Mouse (Mus musculus) G1E (cell line): ENCODE measurements around the gene Slc7a14. TPM values are rescaled to one million over a fixed set of nuclear protein-coding genes. Genes with fewer than 3 reads are reported as not detected.

ENCODE experiments used
- ATAC-seq: 2 replicates; pipeline ENCODE4 v1.8.0; 2016; ENCODE audit warnings: mild to moderate bottlenecking; ENCODE audit not compliant: insufficient number of reproducible peaks, poor library complexity, low FRiP score, severe bottlenecking; ENCODE audit errors: extremely low read depth
- DNase-seq: peaks from one replicate; pipeline ENCODE4 v3.0.0; 2012; ENCODE audit warnings: low spot score
- H3K27me3 ChIP-seq: 2 replicates; pipeline ENCODE4 v1.6.1; 2012; ENCODE audit warnings: mild to moderate bottlenecking, low read length, inconsistent platforms; ENCODE audit not compliant: insufficient read depth
- H3K36me3 ChIP-seq: replicated peaks from 2 replicates; pipeline ENCODE3; 2012; ENCODE audit warnings: mild to moderate bottlenecking, inconsistent platforms
- H3K4me1 ChIP-seq: 2 replicates; pipeline ENCODE4 v1.6.1; 2012; ENCODE audit warnings: low read depth, low read length, inconsistent platforms, mixed read lengths; ENCODE audit not compliant: insufficient read depth
- H3K4me3 ChIP-seq: 2 replicates; pipeline ENCODE4 v1.5.1; 2012; ENCODE audit warnings: low read depth, mild to moderate bottlenecking, inconsistent platforms, low read length, moderate library complexity, mixed read lengths
- H3K9me3 ChIP-seq: replicated peaks from 2 replicates; pipeline ENCODE4 v1.6.1; 2012; ENCODE audit warnings: inconsistent platforms
- CTCF ChIP-seq: IDR thresholded peaks from 2 replicates; pipeline ENCODE4 v1.5.1; 2012; ENCODE audit warnings: low read depth, low read length, inconsistent platforms, mixed read lengths
- GATA1 ChIP-seq: IDR thresholded peaks from 2 replicates; pipeline ENCODE4 v1.6.1; 2012; ENCODE audit warnings: borderline replicate concordance, low read length, inconsistent platforms, mixed read lengths
- GATA2 ChIP-seq: IDR thresholded peaks from 2 replicates; pipeline ENCODE4 v1.6.1; 2012; ENCODE audit warnings: low read depth, low read length, inconsistent platforms, borderline replicate concordance
- POLR2AphosphoS5 ChIP-seq: IDR thresholded peaks from 2 replicates; pipeline ENCODE4 v1.6.1; 2012; ENCODE audit warnings: low read depth, low read length, inconsistent platforms; ENCODE audit not compliant: insufficient replicate concordance
- TAL1 ChIP-seq: conservative IDR thresholded peaks from 2 replicates; pipeline ENCODE4 v1.6.1; 2012; ENCODE audit warnings: low read depth, low read length, inconsistent platforms, mixed read lengths
- polyA plus RNA-seq: library from polyadenylated mRNA; stranded (reverse); fragments of >175 nt; gene quantifications from 2 replicates; pipeline ENCODE4 v1.2.3, GENCODE M21; 2012
- total RNA-seq, 2 experiments: library from RNA; stranded (forward) in 1 of 2; stranded (reverse) in 1 of 2; fragments of 200-1000 nt in 1 of 2; fragments of >200 nt in 1 of 2; fragmentation: Nextera tagmentation in 1 of 2; gene quantifications; 2 replicates each; pipeline ENCODE4 v1.2.3; 2014 to 2017

The Slc7a14 gene
- total and polyA plus RNA-seq, 3 experiments, result 0.11 TPM; not detected in 2

- no peak for DNase-seq
- no peak overlapping the region for H3K4me3 ChIP-seq
- no peaks in the 10 kb centered on the region for H3K9me3 ChIP-seq
- no peak for ATAC-seq
- no peaks in the 10 kb centered on the region for H3K4me1 ChIP-seq
- no peaks in the 10 kb centered on the region for H3K27me3 ChIP-seq
- TF ChIP-seq POLR2AphosphoS5 (no peak), CTCF (no peak), GATA1 (no peak), TAL1 (no peak), GATA2 (no peak)
- no peaks in the 10 kb centered on the region for H3K36me3 ChIP-seq
Measured at GRCm38 (mm10) chr3:31220040-31220439, 90.1 kb downstream of the Slc7a14 start.

DNA sequence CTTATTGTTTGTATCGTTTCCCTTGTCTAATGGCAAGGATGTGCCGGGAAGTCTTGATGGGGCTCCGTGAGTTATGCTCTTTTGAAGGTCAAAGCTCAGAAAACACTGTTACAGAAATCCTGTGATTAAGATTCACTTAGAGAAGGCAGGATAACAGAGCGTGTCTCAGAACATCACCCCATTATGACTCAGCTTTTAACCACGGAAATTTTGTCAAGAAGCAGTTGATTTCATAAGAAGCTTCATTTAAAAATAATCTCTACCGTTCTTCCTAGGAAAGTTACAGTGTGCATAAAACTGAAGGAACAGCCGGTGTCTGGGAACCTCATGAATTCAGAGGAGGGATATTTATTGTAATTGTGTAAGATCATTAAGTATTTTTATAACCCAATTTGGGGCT lies 90.7 kb downstream of the Slc7a14 start:
- Histone ChIP-seq H3K4me3 (no peak overlapping the region), H3K4me1 (no peaks in the 10 kb centered on the region), H3K36me3 (no peaks in the 10 kb centered on the region), H3K9me3 (no peaks in the 10 kb centered on the region), H3K27me3 (no peaks in the 10 kb centered on the region)
- DNase-seq, result no peak
- no peak for TF ChIP-seq TAL1
- no peak for TF ChIP-seq CTCF
- TF ChIP-seq POLR2AphosphoS5, result no peak
- TF ChIP-seq GATA2, result no peak
- no peak for TF ChIP-seq GATA1
- ATAC-seq, result no peak

DNA sequence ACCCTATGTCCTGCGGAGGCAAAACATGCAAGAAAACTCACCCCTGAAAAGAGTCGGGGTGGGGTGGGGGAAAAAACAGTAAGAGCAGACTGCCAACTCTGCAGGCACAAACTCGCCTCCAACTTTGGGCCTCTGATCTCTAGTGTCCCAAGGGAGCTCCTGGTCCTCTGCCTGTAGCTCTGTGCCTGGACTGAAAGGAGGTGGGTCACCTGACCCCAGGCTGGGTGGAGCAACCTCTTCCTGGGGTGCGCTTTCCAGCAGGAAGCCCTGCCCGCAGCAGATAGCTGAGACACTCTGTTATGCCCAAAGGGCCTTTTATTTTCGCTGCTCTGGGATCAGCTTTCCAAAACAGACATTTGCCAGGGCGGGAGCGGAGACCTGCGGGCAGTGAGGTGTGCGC lies 92.7 kb downstream of the Slc7a14 start:
- Histone ChIP-seq H3K4me1 (no peaks in the 10 kb centered on the region), H3K36me3 (no peaks in the 10 kb centered on the region), H3K9me3 (no peaks in the 10 kb centered on the region), H3K27me3 (no peaks in the 10 kb centered on the region), H3K4me3 (no peak overlapping the region)
- no peak for ATAC-seq
- no peak for DNase-seq
- no peak for TF ChIP-seq POLR2AphosphoS5
- TF ChIP-seq CTCF, result no peak
- TF ChIP-seq GATA2, result no peak
- TF ChIP-seq GATA1, result no peak
- TF ChIP-seq TAL1, result no peak

DNA sequence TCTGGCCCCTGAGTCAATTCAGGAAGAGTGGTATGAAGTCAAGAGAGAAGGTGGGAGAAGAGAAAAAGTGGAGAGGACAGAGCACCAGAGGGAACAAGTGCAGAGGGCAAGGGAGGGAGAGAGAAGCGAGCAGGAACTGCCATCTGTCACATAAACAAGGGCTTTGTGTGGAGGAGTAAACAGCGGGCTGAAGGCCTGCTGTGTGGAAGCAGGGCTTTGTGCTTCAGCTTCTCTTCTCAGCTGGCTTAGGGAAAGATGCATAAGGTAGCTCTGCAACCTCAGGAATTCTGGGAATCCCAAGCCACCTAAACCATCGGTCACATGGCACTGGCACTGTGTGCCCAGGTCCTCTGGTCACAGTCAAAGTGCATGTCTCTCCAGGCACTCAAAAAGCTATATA lies 96.4 kb downstream of the Slc7a14 start:
- ATAC-seq (no peak), DNase-seq (no peak)
- Histone ChIP-seq H3K4me3 (no peak overlapping the region), H3K27me3 (no peaks in the 10 kb centered on the region), H3K36me3 (no peaks in the 10 kb centered on the region), H3K4me1 (no peaks in the 10 kb centered on the region), H3K9me3 (no peaks in the 10 kb centered on the region)
- TF ChIP-seq CTCF (no peak), TAL1 (no peak), GATA2 (no peak), POLR2AphosphoS5 (no peak), GATA1 (no peak)

- Histone ChIP-seq H3K9me3 (no peaks in the 10 kb centered on the region), H3K4me3 (no peak overlapping the region), H3K27me3 (no peaks in the 10 kb centered on the region), H3K36me3 (no peaks in the 10 kb centered on the region), H3K4me1 (no peaks in the 10 kb centered on the region)
- TF ChIP-seq GATA1 (no peak), CTCF (no peak), POLR2AphosphoS5 (no peak), GATA2 (no peak), TAL1 (no peak)
- no peak for DNase-seq
- no peak for ATAC-seq
Measured at GRCm38 (mm10) chr3:31212205-31213038, 97.8 kb downstream of the Slc7a14 start.

- Histone ChIP-seq H3K4me3 (no peak overlapping the region), H3K36me3 (no peaks in the 10 kb centered on the region), H3K9me3 (no peaks in the 10 kb centered on the region), H3K4me1 (no peaks in the 10 kb centered on the region), H3K27me3 (no peaks in the 10 kb centered on the region)
- TF ChIP-seq TAL1 (no peak), POLR2AphosphoS5 (no peak), GATA1 (no peak), CTCF (no peak), GATA2 (no peak)
- DNase-seq (no peak), ATAC-seq (no peak)
Measured at GRCm38 (mm10) chr3:31209001-31209400, 101.2 kb downstream of the Slc7a14 start.
